ENCODE assay signal across 8 mouse cellular contexts in the genomic region with DNA sequence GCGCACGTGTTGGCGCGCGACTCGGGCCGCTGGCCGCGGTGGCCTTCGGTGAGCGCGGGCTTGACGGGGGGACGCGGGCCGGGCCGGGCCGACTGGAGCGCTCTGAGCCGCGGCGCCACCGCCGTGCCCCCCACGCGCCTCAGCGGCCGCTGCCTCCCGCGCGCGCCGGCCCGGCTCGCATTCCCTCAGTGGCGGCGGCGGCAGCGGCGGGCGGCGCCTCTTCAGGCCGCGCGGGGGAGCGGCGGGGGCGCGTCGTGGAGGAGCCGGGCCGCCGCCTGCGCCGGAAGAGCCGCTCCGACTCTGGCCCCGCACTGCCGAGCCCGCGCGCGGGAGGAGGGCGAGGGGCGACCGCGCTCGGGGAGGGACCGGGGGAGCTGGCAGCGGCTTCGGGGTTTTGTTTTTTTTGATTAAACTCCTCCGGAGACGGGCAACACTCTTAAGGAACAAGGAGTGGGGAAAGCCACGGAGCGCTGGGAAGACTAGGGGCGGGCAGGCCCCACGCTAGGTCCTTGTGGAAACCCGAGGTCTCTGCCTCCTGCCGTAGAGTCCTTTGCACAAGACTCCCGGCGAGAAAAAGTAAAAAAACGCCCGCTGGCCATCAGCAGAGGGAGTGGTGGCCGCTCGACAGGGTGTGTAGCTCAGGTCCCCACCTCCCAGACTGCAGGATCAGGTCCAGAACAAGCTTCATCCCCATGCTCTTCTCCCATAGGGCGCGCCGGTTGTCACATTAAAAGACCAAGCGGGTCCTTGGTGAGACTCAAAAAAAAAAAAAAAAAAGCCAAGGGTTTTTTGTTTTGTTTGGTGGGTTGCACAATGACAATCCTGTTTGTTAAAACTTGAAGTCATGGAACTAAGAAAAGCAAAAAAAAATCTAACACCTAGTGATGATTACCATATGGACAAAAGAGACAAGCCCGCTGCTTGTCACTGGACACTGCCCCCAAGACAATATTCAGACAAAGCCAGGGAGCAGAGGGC. TPM values are rescaled to one million over a fixed set of nuclear protein-coding genes. Genes with fewer than 3 reads are reported as not detected.
A peak's percentile ranks its signal among the peaks of the same experiment; 100 is the strongest.
DNase-seq lines count a peak whose midpoint lies in the region; ATAC-seq lines count a peak whose summit lies in the region.

A gene (minus strand): TSS at position 147 of the 978 bp plus-strand sequence.

- H3K27me3 ChIP-seq in embryonic facial prominence, embryonic 13.5 days, result no peaks in the 10 kb centered on the region
- no peaks in the 10 kb centered on the region for H3K27me3 ChIP-seq in heart, embryonic 14.5 days (ENCODE audit: control insufficient read depth, insufficient read depth, low read length)

- H3K36me3 ChIP-seq in embryonic facial prominence, embryonic 13.5 days, result peaks cover 25% of the 10 kb centered on the region
- peaks cover 32% of the 10 kb centered on the region for H3K36me3 ChIP-seq in heart, embryonic 14.5 days (ENCODE audit: control insufficient read depth, insufficient read depth, low read length)

- ATAC-seq in frontal cortex, adult (ENCODE audit: low TSS enrichment), result peak; percentile 38; the same call in 1 of the 2 replicates
- peak; percentile 57; the same call in 1 of the 2 replicates for ATAC-seq in embryonic facial prominence, embryonic 13.5 days (ENCODE audit: insufficient number of reproducible peaks, insufficient read depth, low FRiP score, low TSS enrichment, low read depth)
- ATAC-seq in heart, embryonic 14.5 days (ENCODE audit: insufficient number of reproducible peaks, insufficient read depth, low FRiP score, low read depth), result peak; percentile 60

- H3K9ac ChIP-seq in embryonic facial prominence, embryonic 13.5 days, result peak within 1 kb of the TSS; percentile 87
- peak within 1 kb of the TSS; percentile 95 for H3K9ac ChIP-seq in heart, embryonic 14.5 days (ENCODE audit: low read length)

- H3K9me3 ChIP-seq in embryonic facial prominence, embryonic 13.5 days, result no peaks in the 10 kb centered on the region
- no peaks in the 10 kb centered on the region for H3K9me3 ChIP-seq in heart, embryonic 14.5 days (ENCODE audit: control insufficient read depth, low read length)

- no peak for DNase-seq in frontal cortex, postnatal 25 days (ENCODE audit: low spot score in 2 of 2)
- no peak for DNase-seq in adrenal gland, adult 8-10 months
- peak in 1 of 2 experiments; percentile 57 for DNase-seq in layer of hippocampus, postnatal 10 days (ENCODE audit: low spot score in 2 of 2)
- peak; percentile 58 for DNase-seq in lung, postnatal 14 days
- DNase-seq in retina, postnatal 7 days (ENCODE audit: low read depth, low spot score), result peak; percentile 36

- H3K4me3 ChIP-seq in embryonic facial prominence, embryonic 13.5 days, result peak within 1 kb of the TSS; percentile 74
- peak within 1 kb of the TSS; percentile 72 to 86 for H3K4me3 ChIP-seq in heart, embryonic 14.5 days (ENCODE audit: control insufficient read depth in 1 of 2, insufficient read depth in 1 of 2, low read depth in 1 of 2, low read length in 2 of 2)

- peak within 1 kb of the TSS; percentile 72 for H3K27ac ChIP-seq in embryonic facial prominence, embryonic 13.5 days
- H3K27ac ChIP-seq in heart, embryonic 14.5 days (replicated peaks in 1 of 2; ENCODE audit: control insufficient read depth in 1 of 2, insufficient read depth in 1 of 2, low read depth in 2 of 2, low read length in 2 of 2), result peak within 1 kb of the TSS; percentile 76 to 91

- H3K4me2 ChIP-seq in embryonic facial prominence, embryonic 13.5 days, result peak within 1 kb of the TSS; percentile 85
- H3K4me2 ChIP-seq in heart, embryonic 14.5 days (ENCODE audit: low read length), result peak within 1 kb of the TSS; percentile 76

- H3K4me1 ChIP-seq in embryonic facial prominence, embryonic 13.5 days, result peaks cover 18% of the 10 kb centered on the region
- peaks cover 16 to 33% of the 10 kb centered on the region in 2 experiments for H3K4me1 ChIP-seq in heart, embryonic 14.5 days (ENCODE audit: control insufficient read depth in 2 of 2, insufficient read depth in 2 of 2, low read length in 2 of 2)

- WGBS in embryonic facial prominence, embryonic 13.5 days, result under 1% methylated on average over 65 of the region's 90 CpGs
- WGBS in heart, embryonic 14.5 days, result 1% methylated on average over 73 of the region's 90 CpGs

RNA-seq across cellular contexts. Expression of the gene that starts here (rescaled TPM):
- 10 to 100 TPM; 52.7 to 67.0 (median 62.5) TPM for total RNA-seq in adrenal gland, adult 8-10 months (2022)
- 4.6 and 4.8 TPM in 2 replicates for polyA plus RNA-seq in embryonic facial prominence, embryonic 13.5 days (2015; fragmentation: Nextera tagmentation; extraction: Ambion mirVana)
- polyA plus RNA-seq in heart, embryonic 14.5 days (2014; fragmentation: Nextera tagmentation; extraction: Ambion mirVana), result 10.2 and 12.0 TPM in 2 replicates
- 100 to 1,000 TPM; 125 to 126 TPM for total RNA-seq in layer of hippocampus, postnatal 10 days (2021)

Comparison
In these comparisons a context has a peak if more than half of its experiments do, and no peak if none do; other contexts are left out.
1. DNase-seq: peak in lung, postnatal 14 days (single experiment) and retina, postnatal 7 days (single experiment); none in frontal cortex, postnatal 25 days (0 of 2) and adrenal gland, adult 8-10 months (single experiment).
2. Peak in every context shown above with its lines, with median percentiles within 50 percentile points of each other: ATAC-seq.